Mouse (Mus musculus) mouse embryonic stem cell (cell line): ENCODE measurements around the gene B4galnt4.

ENCODE experiments used
- in situ Hi-C, 2 experiments: fragments of 300-500 bp; cut with MboI; formaldehyde crosslinking; loops; 1 replicate in 1 of 2; 3 replicates in 1 of 2; pipeline ENCODE4 v1.14.3; 2019 to 2020; ENCODE audit warnings: low sequenced_read_pairs in 2 of 2, low pct_unique_long_range_greater_than_20kb in 1 of 2, mixed read lengths in 1 of 2; ENCODE audit not compliant: unreplicated experiment in 1 of 2

Gene B4galnt4

GRCm38 (mm10) chr7:141039386-141040107 lies 21.4 kb upstream of the B4galnt4 start:
- in situ Hi-C loops = no loop called here

GRCm38 (mm10) chr7:141040867-141041606 lies 19.9 kb upstream of the B4galnt4 start:
- in situ Hi-C loops = no loop called here

- in situ Hi-C loops = no loop called here
Observed at GRCm38 (mm10) chr7:141041661-141042060, 19.2 kb upstream of the B4galnt4 start.

- in situ Hi-C loops = no loop called here
Observed at GRCm38 (mm10) chr7:141042539-141042938, 18.4 kb upstream of the B4galnt4 start.

- in situ Hi-C loops = loop anchor here (5.0 kb wide), 1 partner anchor 35 kb away; the partner anchor contains the start of gene Ifitm3 (in 2 of the 2)
Observed at GRCm38 (mm10) chr7:141046931-141047580, 13.8 kb upstream of the B4galnt4 start.

GRCm38 (mm10) chr7:141047581-141048225 lies 13.2 kb upstream of the B4galnt4 start:
- in situ Hi-C loops = loop anchor here (5.0 kb wide), 1 partner anchor 35 kb away; the partner anchor contains the start of gene Ifitm3 (in 2 of the 2)

GRCm38 (mm10) chr7:141048226-141049218 lies 12.4 kb upstream of the B4galnt4 start:
- in situ Hi-C loops = loop anchor here (5.0 kb wide), 1 partner anchor 36 kb away; the partner anchor contains the start of gene Ifitm3 (in 2 of the 2)

- in situ Hi-C loops = loop anchor here (5.0 kb wide), 1 partner anchor 37 kb away; the partner anchor contains the start of gene Ifitm3 (in 2 of the 2)
Observed at GRCm38 (mm10) chr7:141049326-141049725, 11.6 kb upstream of the B4galnt4 start.

- in situ Hi-C loops = loop anchor here (5.0 to 10.0 kb wide), 3 partner anchors 94 to 206 kb away; partner anchors contain the start of genes Gm45717 (in 2 of the 2), Ifitm2 (in 2 of the 2), Odf3 (in 2 of the 2) and Scgb1c1 (in 2 of the 2)
Observed at GRCm38 (mm10) chr7:141051060-141051685, 9.7 kb upstream of the B4galnt4 start.

GRCm38 (mm10) chr7:141052016-141052415 lies 8.9 kb upstream of the B4galnt4 start:
- in situ Hi-C loops = loop anchor here (5.0 to 10.0 kb wide), 3 partner anchors 95 to 207 kb away; partner anchors contain the start of genes Gm45717 (in 2 of the 2), Ifitm2 (in 2 of the 2), Odf3 (in 2 of the 2) and Scgb1c1 (in 2 of the 2)

GRCm38 (mm10) chr7:141052421-141052820 lies 8.5 kb upstream of the B4galnt4 start:
- in situ Hi-C loops = loop anchor here (5.0 to 10.0 kb wide), 3 partner anchors 95 to 208 kb away; partner anchors contain the start of genes Gm45717 (in 2 of the 2), Ifitm2 (in 2 of the 2), Odf3 (in 2 of the 2) and Scgb1c1 (in 2 of the 2)

GRCm38 (mm10) chr7:141055785-141056184 lies 5.1 kb upstream of the B4galnt4 start:
- in situ Hi-C loops = loop anchor here in 1 of 2 experiments (10.0 kb wide), 1 partner anchor 211 kb away; the partner anchor contains the start of genes Odf3 and Scgb1c1

- in situ Hi-C loops = loop anchor here in 1 of 2 experiments (10.0 kb wide), 1 partner anchor 212 kb away; the partner anchor contains the start of genes Odf3 and Scgb1c1
Observed at GRCm38 (mm10) chr7:141056976-141057375, 3.9 kb upstream of the B4galnt4 start.

GRCm38 (mm10) chr7:141057541-141057940 lies 3.4 kb upstream of the B4galnt4 start:
- in situ Hi-C loops = loop anchor here in 1 of 2 experiments (10.0 kb wide), 1 partner anchor 213 kb away; the partner anchor contains the start of genes Odf3 and Scgb1c1

GRCm38 (mm10) chr7:141058601-141059341 lies 2.1 kb upstream of the B4galnt4 start:
- in situ Hi-C loops = loop anchor here in 1 of 2 experiments (10.0 kb wide), 1 partner anchor 214 kb away; the partner anchor contains the start of genes Odf3 and Scgb1c1
